Mouse (Mus musculus) stomach, adult 2 months (tissue): ENCODE data around the gene Olfr1241. TPM values are rescaled to one million over a fixed set of nuclear protein-coding genes. Genes with fewer than 3 reads are reported as not detected.

Experiments
- polyA plus RNA-seq: library from polyadenylated mRNA; depleted of rRNA; stranded (reverse); fragments of >200 nt; gene quantifications from 2 replicates; pipeline ENCODE4 v1.2.3, GENCODE M21; 2012; rRNA removed

The Olfr1241 gene
- not detected in 2 replicates for polyA plus RNA-seq

DNA sequence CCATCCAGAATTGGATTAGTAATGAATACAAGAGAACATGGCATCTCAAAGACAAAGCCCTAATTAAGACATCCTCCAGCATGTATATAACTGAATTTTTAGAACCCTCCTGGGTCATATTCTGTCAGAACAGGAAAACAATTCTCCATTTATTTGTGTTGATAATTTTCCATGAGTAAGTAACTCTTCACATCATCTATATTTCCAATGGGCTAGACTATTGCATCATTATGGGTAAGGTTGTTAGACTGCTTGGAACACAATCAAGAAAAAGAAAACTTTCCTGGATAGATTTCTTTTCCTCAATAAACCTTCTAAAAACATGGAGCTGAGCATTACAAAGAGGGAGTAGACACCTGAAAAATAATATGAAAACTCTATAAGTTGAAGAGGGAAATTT is at the start of gene Olfr1241:
Gene Olfr1241, minus strand, starts transcription at position 101 of the 400 bp plus-strand sequence.

DNA sequence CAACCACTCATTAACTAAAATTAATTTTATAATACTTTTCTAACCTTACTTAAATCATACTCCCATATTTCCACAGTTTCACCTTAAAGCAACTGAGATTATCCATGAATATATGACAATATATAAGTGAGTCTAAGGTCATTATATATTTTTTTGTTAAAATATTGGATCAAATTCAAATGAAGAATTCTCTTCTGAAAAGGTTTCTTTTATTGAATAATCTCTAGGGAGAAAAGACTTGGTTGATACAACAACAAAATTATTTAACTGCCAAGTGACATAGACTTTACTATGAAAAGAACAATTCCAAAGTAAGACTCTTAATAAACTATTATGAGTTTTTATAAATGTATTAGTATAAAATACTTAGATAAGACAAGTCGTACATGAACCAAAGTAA is 44.5 kb upstream of the Olfr1241 start, which contains the start of gene Olfr1243:
Gene Olfr1243, minus strand, starts transcription at position 101 of the 400 bp plus-strand sequence.

DNA sequence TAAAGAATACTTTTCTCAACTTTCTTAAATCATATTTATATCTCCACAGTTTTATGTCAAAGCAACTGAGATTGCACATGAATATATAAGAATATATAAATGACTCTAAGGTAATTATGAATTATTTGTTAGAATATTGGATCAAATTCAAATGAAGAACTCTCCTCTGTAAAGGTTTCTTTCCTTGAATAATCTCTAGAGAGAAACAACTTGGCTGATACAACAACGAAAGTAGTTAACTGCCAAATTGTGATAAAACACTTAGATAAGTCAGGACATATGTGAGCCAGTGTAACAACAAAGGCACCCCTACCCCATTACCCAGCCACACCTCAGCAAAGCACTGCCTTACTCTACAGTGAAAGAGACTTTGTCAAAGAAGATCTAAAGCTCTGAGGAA is 11.3 kb upstream of the Olfr1241 start, which contains the start of gene Olfr1242:
Gene Olfr1242, minus strand, starts transcription at position 101 of the 400 bp plus-strand sequence.

DNA sequence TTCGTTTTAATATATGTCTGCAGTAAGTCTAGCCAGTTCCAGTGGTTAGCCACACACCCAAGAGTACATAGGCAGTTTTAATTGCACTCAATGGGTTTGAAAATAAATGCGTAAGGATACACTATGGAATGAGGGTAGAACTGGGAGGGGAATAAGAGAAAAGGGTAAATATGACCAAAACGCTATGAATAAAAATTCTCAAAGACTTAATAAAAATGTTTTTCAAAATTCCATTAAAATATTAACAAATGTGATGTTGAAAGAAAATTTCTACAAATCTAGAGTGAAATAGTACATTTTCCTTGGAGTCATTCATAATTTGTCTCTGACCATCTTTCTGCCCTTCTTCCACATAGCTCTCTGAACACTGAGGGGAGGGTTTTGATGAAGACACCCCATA is 44.0 kb downstream of the Olfr1241 start, which contains the start of gene Olfr1240:
Gene Olfr1240, minus strand, starts transcription at position 101 of the 400 bp plus-strand sequence.

Other genes starting within 250 kb of the Olfr1241 start
- gene Olfr1228, start 233.1 kb downstream of the Olfr1241 start, polyA plus RNA-seq: not detected in 2 replicates
- not detected in 2 replicates for gene Olfr1229, start 199.1 kb downstream of the Olfr1241 start, polyA plus RNA-seq
- not detected in 2 replicates for gene Olfr1230, start 189.9 kb downstream of the Olfr1241 start, polyA plus RNA-seq
- not detected in 2 replicates for gene Olfr1231, start 180.1 kb downstream of the Olfr1241 start, polyA plus RNA-seq
- not detected in 2 replicates for gene Olfr1232, start 157.5 kb downstream of the Olfr1241 start, polyA plus RNA-seq
- gene Olfr1233, start 144.7 kb downstream of the Olfr1241 start, polyA plus RNA-seq: not detected in 2 replicates
- gene Olfr1234, start 122.3 kb downstream of the Olfr1241 start, polyA plus RNA-seq: not detected in 2 replicates
- not detected in 2 replicates for gene Olfr1238, start 77.5 kb downstream of the Olfr1241 start, polyA plus RNA-seq
- not detected in 2 replicates for gene Olfr1239, start 66.7 kb downstream of the Olfr1241 start, polyA plus RNA-seq
- not detected in 2 replicates for gene Olfr1240, start 44.1 kb downstream of the Olfr1241 start, polyA plus RNA-seq
- gene Olfr1242, start 11.2 kb upstream of the Olfr1241 start, polyA plus RNA-seq: not detected in 2 replicates
- gene Olfr1243, start 44.4 kb upstream of the Olfr1241 start, polyA plus RNA-seq: not detected in 2 replicates
- gene Olfr1245, start 91.3 kb upstream of the Olfr1241 start, polyA plus RNA-seq: not detected in 2 replicates
- gene Olfr1246, start 106.0 kb upstream of the Olfr1241 start, polyA plus RNA-seq: not detected in 2 replicates
- gene Olfr1247, start 127.0 kb upstream of the Olfr1241 start, polyA plus RNA-seq: not detected in 2 replicates
- not detected in 2 replicates for gene Olfr1248, start 131.1 kb upstream of the Olfr1241 start, polyA plus RNA-seq
- not detected in 2 replicates for gene Olfr1249, start 147.9 kb upstream of the Olfr1241 start, polyA plus RNA-seq
- not detected in 2 replicates for gene Olfr1250, start 174.3 kb upstream of the Olfr1241 start, polyA plus RNA-seq
- gene Olfr1251, start 184.8 kb upstream of the Olfr1241 start, polyA plus RNA-seq: not detected in 2 replicates
- gene Olfr1252, start 237.9 kb upstream of the Olfr1241 start, polyA plus RNA-seq: not detected in 2 replicates